Comparison of ENCODE assay signal across 8 mouse cellular contexts in the genomic region with DNA sequence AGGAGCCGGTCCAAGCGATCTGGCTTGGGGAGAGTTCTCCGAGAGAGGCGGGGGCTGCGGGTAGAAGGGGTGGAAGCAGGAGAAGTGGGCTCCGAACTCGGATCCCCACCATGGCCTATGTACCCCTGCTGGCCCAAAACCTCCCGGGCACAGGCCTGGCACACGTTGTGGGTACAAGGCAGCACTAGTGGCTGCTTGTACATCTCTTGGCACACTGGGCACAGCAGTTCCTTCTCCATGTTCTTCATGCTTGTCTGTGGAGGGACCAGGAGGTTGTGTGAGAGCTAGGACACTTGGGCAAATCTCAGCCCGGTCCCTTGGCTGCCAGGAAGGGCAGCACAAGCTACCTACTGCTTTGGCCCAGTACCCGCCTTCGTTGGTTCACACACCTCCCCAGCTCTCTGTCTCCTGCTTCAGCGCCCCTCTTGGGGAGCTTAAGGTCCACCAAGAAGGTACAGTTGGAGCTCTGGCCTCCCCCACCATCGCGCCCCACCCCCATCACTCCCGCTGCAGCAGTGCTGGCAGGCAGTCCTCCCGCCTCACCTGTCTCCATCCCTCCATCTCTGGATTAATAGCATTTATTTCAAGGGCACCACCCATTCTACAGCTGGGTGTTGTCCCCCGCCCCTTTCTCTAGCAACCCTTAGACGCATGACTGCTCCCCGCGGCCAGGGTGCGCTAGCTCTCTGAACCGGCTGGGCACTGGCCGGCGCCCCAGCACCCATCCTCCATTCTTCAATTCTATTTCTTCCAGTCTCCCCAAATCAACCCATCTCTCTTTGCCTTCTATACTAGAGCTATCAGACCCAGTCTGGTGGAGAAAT. TPM values are rescaled to one million over a fixed set of nuclear protein-coding genes. Genes with fewer than 3 reads are reported as not detected.
DNase-seq lines count a peak whose midpoint lies in the region; ATAC-seq lines count a peak whose summit lies in the region.

No protein-coding gene starts in this region.

- H3K27ac ChIP-seq in midbrain, embryonic 13.5 days, result peak overlapping the region; percentile 97

- intact Hi-C loops in left cerebral cortex, postnatal 4 days (cut with DNase I), result no loop called here

- peak overlapping the region; percentile 75 for H3K4me3 ChIP-seq in midbrain, embryonic 13.5 days (replicated peaks)

- peaks cover 33% of the 10 kb centered on the region for H3K36me3 ChIP-seq in midbrain, embryonic 13.5 days

- WGBS in midbrain, embryonic 13.5 days, result 11% methylated on average over 25 of the region's 25 CpGs

- peaks cover 52% of the 10 kb centered on the region for H3K4me1 ChIP-seq in midbrain, embryonic 13.5 days (replicated peaks)

- 0 out of 2 replicates have a peak, but pooled peaks have one; percentile 20 for ATAC-seq in granulocyte monocyte progenitor cell, adult 5-6 weeks (replicated peaks; ENCODE audit: poor library complexity, severe bottlenecking)
- peak; percentile 28 for ATAC-seq in midbrain, embryonic 13.5 days

- no peaks in the 10 kb centered on the region for H3K9me3 ChIP-seq in midbrain, embryonic 13.5 days

- DNase-seq in left cerebral cortex, postnatal 4 days, result peak; percentile 58
- DNase-seq in left cerebral cortex, adult 8-10 months (ENCODE audit: low spot score in 2 of 2), result no peak
- DNase-seq in brain, adult 2 months (ENCODE audit: low read depth, low spot score), result peak; percentile 63
- peak; percentile 70 for DNase-seq in kidney, postnatal 14 days
- no peak for DNase-seq in gastrocnemius, postnatal 4 days (ENCODE audit: low spot score in 2 of 2)
- DNase-seq in right cerebral cortex, adult 2 months (ENCODE audit: low spot score in 2 of 2), result no peak

- peak overlapping the region; percentile 93 for H3K4me2 ChIP-seq in midbrain, embryonic 13.5 days (replicated peaks)

- peak overlapping the region; percentile 72 for H3K9ac ChIP-seq in midbrain, embryonic 13.5 days (replicated peaks)

- H3K27me3 ChIP-seq in midbrain, embryonic 13.5 days, result no peaks in the 10 kb centered on the region

RNA-seq across cellular contexts. Expression of gene Krtcap2, which starts 1.4 kb away (rescaled TPM):
- 100 to 1,000 TPM in 1 of 2 experiments, 10 to 100 TPM in 1; 86.2 to 106 TPM for total RNA-seq in left cerebral cortex, postnatal 4 days (2021)
- 10 to 100 TPM; 70.4 to 91.2 (median 83.7) TPM for total RNA-seq in left cerebral cortex, adult 8-10 months (2022)
- total RNA-seq in granulocyte monocyte progenitor cell, adult 5-6 weeks (2014; fragmentation: Nextera tagmentation), result 312 and 315 TPM in 2 replicates
- total RNA-seq in granulocyte monocyte progenitor cell, adult 5-6 weeks (2017), result 376 and 384 TPM in 2 replicates
- polyA plus RNA-seq in midbrain, embryonic 13.5 days (2015; fragmentation: Nextera tagmentation; extraction: Ambion mirVana), result 205 and 209 TPM in 2 replicates
- total RNA-seq in gastrocnemius, postnatal 4 days (2021), result 100 to 1,000 TPM in 1 of 2 experiments, 10 to 100 TPM in 1; 99.9 to 117 TPM

RNA-seq across cellular contexts. Expression of gene Trim46, which starts 1.7 kb away (rescaled TPM):
- 100 to 1,000 TPM; 128 to 133 TPM for total RNA-seq in left cerebral cortex, postnatal 4 days (2021)
- 10 to 100 TPM; 66.2 to 74.6 (median 68.4) TPM for total RNA-seq in left cerebral cortex, adult 8-10 months (2022)
- 3.7 and 6.0 TPM in 2 replicates for total RNA-seq in granulocyte monocyte progenitor cell, adult 5-6 weeks (2014; fragmentation: Nextera tagmentation)
- 0.52 and 2.8 TPM in 2 replicates for total RNA-seq in granulocyte monocyte progenitor cell, adult 5-6 weeks (2017)
- 58.6 and 59.4 TPM in 2 replicates for polyA plus RNA-seq in midbrain, embryonic 13.5 days (2015; fragmentation: Nextera tagmentation; extraction: Ambion mirVana)
- under 1 TPM; 0.73 to 0.83 TPM for total RNA-seq in gastrocnemius, postnatal 4 days (2021)

RNA-seq across cellular contexts. Expression of gene Dpm3, which starts 14.8 kb away (rescaled TPM):
- 10 to 100 TPM; 54.0 to 59.7 TPM for total RNA-seq in left cerebral cortex, postnatal 4 days (2021)
- total RNA-seq in left cerebral cortex, adult 8-10 months (2022), result 10 to 100 TPM; 51.6 to 64.2 (median 54.6) TPM
- 31.2 and 122 TPM in 2 replicates for total RNA-seq in granulocyte monocyte progenitor cell, adult 5-6 weeks (2014; fragmentation: Nextera tagmentation)
- 86.0 and 91.7 TPM in 2 replicates for total RNA-seq in granulocyte monocyte progenitor cell, adult 5-6 weeks (2017)
- 74.6 and 75.9 TPM in 2 replicates for polyA plus RNA-seq in midbrain, embryonic 13.5 days (2015; fragmentation: Nextera tagmentation; extraction: Ambion mirVana)
- 10 to 100 TPM; 61.2 to 62.8 TPM for total RNA-seq in gastrocnemius, postnatal 4 days (2021)

RNA-seq across cellular contexts. Expression of gene Muc1, which starts 15.5 kb away (rescaled TPM):
- 1 to 10 TPM; 1.0 to 2.0 TPM for total RNA-seq in left cerebral cortex, postnatal 4 days (2021)
- total RNA-seq in left cerebral cortex, adult 8-10 months (2022), result 1 to 10 TPM in 1 of 4 experiments, under 1 TPM in 3; 0.36 to 1.5 (median 0.67) TPM
- total RNA-seq in granulocyte monocyte progenitor cell, adult 5-6 weeks (2014; fragmentation: Nextera tagmentation), result not detected in 2 replicates
- 0.04 TPM in 1 of 2 replicates, not detected in the other for total RNA-seq in granulocyte monocyte progenitor cell, adult 5-6 weeks (2017)
- 3.2 and 3.4 TPM in 2 replicates for polyA plus RNA-seq in midbrain, embryonic 13.5 days (2015; fragmentation: Nextera tagmentation; extraction: Ambion mirVana)
- total RNA-seq in gastrocnemius, postnatal 4 days (2021), result 1 to 10 TPM in 1 of 2 experiments, under 1 TPM in 1; 0.57 to 1.5 TPM

RNA-seq across cellular contexts. Expression of gene Mtx1, which starts 17.5 kb away (rescaled TPM):
- total RNA-seq in left cerebral cortex, postnatal 4 days (2021), result 100 to 1,000 TPM in 1 of 2 experiments, 10 to 100 TPM in 1; 99.1 to 106 TPM
- total RNA-seq in left cerebral cortex, adult 8-10 months (2022), result 100 to 1,000 TPM in 2 of 4 experiments, 10 to 100 TPM in 2; 95.4 to 105 (median 99.8) TPM
- 78.6 and 102 TPM in 2 replicates for total RNA-seq in granulocyte monocyte progenitor cell, adult 5-6 weeks (2014; fragmentation: Nextera tagmentation)
- 76.4 and 114 TPM in 2 replicates for total RNA-seq in granulocyte monocyte progenitor cell, adult 5-6 weeks (2017)
- 158 and 165 TPM in 2 replicates for polyA plus RNA-seq in midbrain, embryonic 13.5 days (2015; fragmentation: Nextera tagmentation; extraction: Ambion mirVana)
- 10 to 100 TPM; 80.7 to 95.1 TPM for total RNA-seq in gastrocnemius, postnatal 4 days (2021)

Comparison
In these comparisons a context has a peak if more than half of its experiments do, and no peak if none do; other contexts are left out.
1. DNase-seq: peak in left cerebral cortex, postnatal 4 days (single experiment), brain, adult 2 months (single experiment) and kidney, postnatal 14 days (single experiment); none in left cerebral cortex, adult 8-10 months (0 of 2), gastrocnemius, postnatal 4 days (0 of 2) and right cerebral cortex, adult 2 months (0 of 2).
2. RNA of gene Trim46, which starts 1.7 kb away (total RNA-seq): 128 to 133 TPM in left cerebral cortex, postnatal 4 days and 66.2 to 74.6 TPM in left cerebral cortex, adult 8-10 months; 0.52 to 6.0 TPM in granulocyte monocyte progenitor cell, adult 5-6 weeks and 0.73 to 0.83 TPM in gastrocnemius, postnatal 4 days; every median in the first group is over 4 times any median in the second.